Mouse (Mus musculus): ENCODE results near the gene Cdh4. TPM values are rescaled to one million over a fixed set of nuclear protein-coding genes. Genes with fewer than 3 reads are reported as not detected.

Gene Cdh4
- polyA plus RNA-seq, 1 experiment from 2014 or later: 37.5 TPM

- whole genome bisulfite sequencing: 70% methylated on average over 5 of the region's 5 CpGs
- Histone ChIP-seq H3K4me3 (no peak overlapping the region), H3K4me2 (no peak overlapping the region), H3K36me3 (no peaks in the 10 kb centered on the region), H3K27me3 (no peaks in the 10 kb centered on the region), H3K9me3 (no peaks in the 10 kb centered on the region), H3K9ac (no peak overlapping the region), H3K27ac (no peak overlapping the region), H3K4me1 (replicated peaks) (no peaks in the 10 kb centered on the region)
- no peak for ATAC-seq (ENCODE audit: low FRiP score)
Observed at GRCm38 (mm10) chr2:179547627-179548026, 105.4 kb downstream of the Cdh4 start.

GRCm38 (mm10) chr2:179555928-179556327, 113.7 kb downstream of the Cdh4 start:
- H3K9ac ChIP-seq: no peak overlapping the region
- H3K27me3 ChIP-seq: no peaks in the 10 kb centered on the region
- H3K36me3 ChIP-seq: no peaks in the 10 kb centered on the region
- 89% methylated on average over 4 of the region's 4 CpGs for WGBS
- no peak overlapping the region for H3K4me2 ChIP-seq
- ATAC-seq (ENCODE audit: low FRiP score): no peak
- no peak overlapping the region for H3K27ac ChIP-seq
- H3K4me3 ChIP-seq: no peak overlapping the region
- peaks cover 24% of the 10 kb centered on the region for H3K4me1 ChIP-seq (replicated peaks)
- no peaks in the 10 kb centered on the region for H3K9me3 ChIP-seq

GRCm38 (mm10) chr2:179562350-179562749, 120.1 kb downstream of the Cdh4 start:
- no peak for ATAC-seq (ENCODE audit: low FRiP score)
- no peak overlapping the region for H3K4me2 ChIP-seq
- no peaks in the 10 kb centered on the region for H3K27me3 ChIP-seq
- no peak overlapping the region for H3K9ac ChIP-seq
- H3K4me1 ChIP-seq (replicated peaks): peaks cover 36% of the 10 kb centered on the region
- no peaks in the 10 kb centered on the region for H3K9me3 ChIP-seq
- H3K27ac ChIP-seq: no peak overlapping the region
- no peak overlapping the region for H3K4me3 ChIP-seq
- WGBS: 91% methylated on average over 2 of the region's 2 CpGs
- H3K36me3 ChIP-seq: no peaks in the 10 kb centered on the region

- Histone ChIP-seq H3K27ac (peak overlapping the region; percentile 55), H3K4me1 (replicated peaks) (peaks cover 42% of the 10 kb centered on the region), H3K27me3 (no peaks in the 10 kb centered on the region), H3K36me3 (no peaks in the 10 kb centered on the region), H3K9me3 (no peaks in the 10 kb centered on the region), H3K4me2 (0 out of 2 replicates have a peak overlapping the region, but pooled peaks have one; percentile 15), H3K9ac (peak overlapping the region; percentile 35; the same call in 1 of the 2 replicates), H3K4me3 (no peak overlapping the region)
- no peak for ATAC-seq (ENCODE audit: low FRiP score)
- 34% methylated on average over 12 of the region's 12 CpGs for WGBS
Observed at GRCm38 (mm10) chr2:179565611-179566010, 123.4 kb downstream of the Cdh4 start.

GRCm38 (mm10) chr2:179567886-179568285, 125.7 kb downstream of the Cdh4 start:
- Histone ChIP-seq H3K9me3 (no peaks in the 10 kb centered on the region), H3K27ac (no peak overlapping the region), H3K9ac (no peak overlapping the region), H3K4me3 (no peak overlapping the region), H3K27me3 (0 out of 2 replicates have a peak, but pooled peaks cover 2% of the 10 kb centered on the region), H3K4me2 (no peak overlapping the region), H3K4me1 (replicated peaks) (peaks cover 62% of the 10 kb centered on the region), H3K36me3 (no peaks in the 10 kb centered on the region)
- 95% methylated on average over 8 of the region's 8 CpGs for WGBS
- no peak for ATAC-seq (ENCODE audit: low FRiP score)

- Histone ChIP-seq H3K27me3 (0 out of 2 replicates have a peak, but pooled peaks cover 2% of the 10 kb centered on the region), H3K4me2 (no peak overlapping the region)
Observed at GRCm38 (mm10) chr2:179569171-179569570, 126.9 kb downstream of the Cdh4 start.

GRCm38 (mm10) chr2:179571175-179571769, 129.0 kb downstream of the Cdh4 start:
- H3K27me3 ChIP-seq: 0 out of 2 replicates have a peak, but pooled peaks cover 5% of the 10 kb centered on the region
- no peak overlapping the region for H3K4me2 ChIP-seq
- H3K36me3 ChIP-seq: no peaks in the 10 kb centered on the region
- H3K27ac ChIP-seq: peak overlapping the region; percentile 40
- H3K9me3 ChIP-seq: no peaks in the 10 kb centered on the region
- no peak overlapping the region for H3K4me3 ChIP-seq
- ATAC-seq (ENCODE audit: low FRiP score): peak; percentile 55; the same call in 1 of the 2 replicates
- WGBS: 19% methylated on average over 6 of the region's 6 CpGs
- H3K4me1 ChIP-seq (replicated peaks): peaks cover 50% of the 10 kb centered on the region
- no peak overlapping the region for H3K9ac ChIP-seq

More at GRCm38 (mm10) chr2:179569171-179569570, 126.9 kb downstream of the Cdh4 start:
- peak overlapping the region; percentile 32; the same call in 1 of the 2 replicates for H3K27ac ChIP-seq
- H3K9me3 ChIP-seq: no peaks in the 10 kb centered on the region
- no peak overlapping the region for H3K4me3 ChIP-seq
- H3K36me3 ChIP-seq: no peaks in the 10 kb centered on the region
- WGBS: 42% methylated on average over 10 of the region's 10 CpGs
- no peak overlapping the region for H3K9ac ChIP-seq
- peaks cover 64% of the 10 kb centered on the region for H3K4me1 ChIP-seq (replicated peaks)
- ATAC-seq (ENCODE audit: low FRiP score): no peak

- WGBS: 28% methylated on average over 11 of the region's 11 CpGs
- H3K4me2 ChIP-seq: no peak overlapping the region
- no peak for ATAC-seq (ENCODE audit: low FRiP score)
- H3K9me3 ChIP-seq: no peaks in the 10 kb centered on the region
- no peaks in the 10 kb centered on the region for H3K36me3 ChIP-seq
- H3K27me3 ChIP-seq: 0 out of 2 replicates have a peak, but pooled peaks cover 5% of the 10 kb centered on the region
- H3K4me1 ChIP-seq (replicated peaks): peaks cover 49% of the 10 kb centered on the region
- H3K9ac ChIP-seq: no peak overlapping the region
- no peak overlapping the region for H3K4me3 ChIP-seq
- no peak overlapping the region for H3K27ac ChIP-seq
Observed at GRCm38 (mm10) chr2:179573331-179573730, 131.1 kb downstream of the Cdh4 start.

- WGBS: 57% methylated on average over 6 of the region's 6 CpGs
- Histone ChIP-seq H3K4me2 (no peak overlapping the region), H3K9me3 (no peaks in the 10 kb centered on the region), H3K36me3 (no peaks in the 10 kb centered on the region), H3K4me1 (replicated peaks) (peaks cover 51% of the 10 kb centered on the region), H3K4me3 (no peak overlapping the region), H3K27ac (no peak overlapping the region), H3K27me3 (0 out of 2 replicates have a peak, but pooled peaks cover 5% of the 10 kb centered on the region), H3K9ac (no peak overlapping the region)
- ATAC-seq (ENCODE audit: low FRiP score): no peak
Observed at GRCm38 (mm10) chr2:179573786-179574185, 131.6 kb downstream of the Cdh4 start.

- peaks cover 38% of the 10 kb centered on the region for H3K4me1 ChIP-seq (replicated peaks)
- H3K9ac ChIP-seq: no peak overlapping the region
- WGBS: 93% methylated on average over 7 of the region's 7 CpGs
- ATAC-seq (ENCODE audit: low FRiP score): no peak
- no peak overlapping the region for H3K27ac ChIP-seq
- no peak overlapping the region for H3K4me2 ChIP-seq
- no peaks in the 10 kb centered on the region for H3K9me3 ChIP-seq
- H3K4me3 ChIP-seq: no peak overlapping the region
- H3K36me3 ChIP-seq: no peaks in the 10 kb centered on the region
- H3K27me3 ChIP-seq: 0 out of 2 replicates have a peak, but pooled peaks cover 5% of the 10 kb centered on the region
Observed at GRCm38 (mm10) chr2:179575585-179575984, 133.4 kb downstream of the Cdh4 start.

GRCm38 (mm10) chr2:179576221-179576620, 134.0 kb downstream of the Cdh4 start:
- no peak for ATAC-seq (ENCODE audit: low FRiP score)
- H3K4me3 ChIP-seq: no peak overlapping the region
- peaks cover 36% of the 10 kb centered on the region for H3K4me1 ChIP-seq (replicated peaks)
- H3K36me3 ChIP-seq: no peaks in the 10 kb centered on the region
- 100% methylated on average over 1 of the region's 1 CpGs for WGBS
- H3K27me3 ChIP-seq: 0 out of 2 replicates have a peak, but pooled peaks cover 5% of the 10 kb centered on the region
- H3K9me3 ChIP-seq: no peaks in the 10 kb centered on the region
- H3K4me2 ChIP-seq: no peak overlapping the region
- H3K9ac ChIP-seq: no peak overlapping the region
- H3K27ac ChIP-seq: no peak overlapping the region

- ATAC-seq (ENCODE audit: low FRiP score): no peak
- WGBS: 59% methylated on average over 3 of the region's 3 CpGs
- no peak overlapping the region for H3K9ac ChIP-seq
Observed at GRCm38 (mm10) chr2:179578329-179578728, 136.1 kb downstream of the Cdh4 start.

GRCm38 (mm10) chr2:179578842-179579241, 136.6 kb downstream of the Cdh4 start:
- WGBS: 60% methylated on average over 11 of the region's 11 CpGs

More at GRCm38 (mm10) chr2:179578329-179578728, 136.1 kb downstream of the Cdh4 start:
- Histone ChIP-seq H3K9me3 (no peaks in the 10 kb centered on the region), H3K36me3 (no peaks in the 10 kb centered on the region), H3K4me1 (replicated peaks) (peaks cover 30% of the 10 kb centered on the region), H3K27me3 (0 out of 2 replicates have a peak, but pooled peaks cover 3% of the 10 kb centered on the region), H3K4me2 (no peak overlapping the region), H3K4me3 (no peak overlapping the region), H3K27ac (no peak overlapping the region)

More at GRCm38 (mm10) chr2:179578842-179579241, 136.6 kb downstream of the Cdh4 start:
- Histone ChIP-seq H3K4me3 (no peak overlapping the region), H3K4me1 (replicated peaks) (peaks cover 30% of the 10 kb centered on the region), H3K36me3 (no peaks in the 10 kb centered on the region), H3K27ac (no peak overlapping the region), H3K4me2 (no peak overlapping the region), H3K27me3 (0 out of 2 replicates have a peak, but pooled peaks cover 3% of the 10 kb centered on the region), H3K9me3 (no peaks in the 10 kb centered on the region), H3K9ac (no peak overlapping the region)
- ATAC-seq (ENCODE audit: low FRiP score): no peak
